Mouse (Mus musculus): ENCODE measurements around the gene Klhl23.

DNA sequence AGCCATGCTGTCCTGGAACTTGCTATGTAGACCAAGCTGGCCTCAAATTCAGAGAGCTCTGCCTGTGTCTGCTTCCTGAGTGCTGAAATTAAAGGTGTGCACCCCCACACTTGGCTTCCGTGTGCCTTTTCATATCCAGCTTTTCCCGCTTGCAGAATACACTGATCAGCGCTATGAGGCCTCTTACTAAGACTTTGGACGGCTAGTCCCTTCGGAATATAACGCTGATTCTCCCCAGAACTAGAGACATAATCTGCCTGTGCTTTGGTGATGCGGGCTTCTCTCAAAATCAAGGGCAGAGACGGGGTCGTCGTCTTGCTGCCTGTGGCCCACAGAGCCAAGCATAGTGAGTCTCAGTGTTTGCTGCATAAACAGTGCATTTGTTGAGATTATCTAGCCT is 4.2 kb downstream of the Klhl23 start:
- TF ChIP-seq POLR2A (IDR thresholded peaks at IDR 0.05; ENCODE audit: borderline replicate concordance, extremely low read depth, low read depth, low read length) (no peak), CTCF (IDR thresholded peaks at IDR 0.05; ENCODE audit: insufficient read depth, low read length) (no peak)
